Mouse (Mus musculus): Measurements from ENCODE around the gene B4galt5.

The B4galt5 gene

GRCm38 (mm10) chr2:167334312-167334711 lies 14.7 kb downstream of the B4galt5 start:
- in situ Hi-C loops (cut with MboI; ENCODE audit: low sequenced_read_pairs): no loop called here

GRCm38 (mm10) chr2:167333450-167333849 lies 15.5 kb downstream of the B4galt5 start:
- in situ Hi-C loops (cut with MboI; ENCODE audit: low sequenced_read_pairs): no loop called here

- in situ Hi-C loops (cut with MboI; ENCODE audit: low sequenced_read_pairs): no loop called here
Measured at GRCm38 (mm10) chr2:167332336-167332987, 16.5 kb downstream of the B4galt5 start.

GRCm38 (mm10) chr2:167331432-167331921 lies 17.5 kb downstream of the B4galt5 start:
- in situ Hi-C loops (cut with MboI; ENCODE audit: low sequenced_read_pairs): no loop called here

- in situ Hi-C loops (cut with MboI; ENCODE audit: low sequenced_read_pairs): no loop called here
Measured at GRCm38 (mm10) chr2:167330581-167330980, 18.4 kb downstream of the B4galt5 start.

GRCm38 (mm10) chr2:167329478-167330262 lies 19.3 kb downstream of the B4galt5 start:
- in situ Hi-C loops (cut with MboI; ENCODE audit: low sequenced_read_pairs): no loop called here

GRCm38 (mm10) chr2:167328340-167328739 lies 20.6 kb downstream of the B4galt5 start:
- in situ Hi-C loops (cut with MboI; ENCODE audit: low sequenced_read_pairs): no loop called here

- in situ Hi-C loops (cut with MboI; ENCODE audit: low sequenced_read_pairs): no loop called here
Measured at GRCm38 (mm10) chr2:167326582-167326981, 22.4 kb downstream of the B4galt5 start.

GRCm38 (mm10) chr2:167324151-167324930 lies 24.6 kb downstream of the B4galt5 start:
- in situ Hi-C loops (cut with MboI; ENCODE audit: low sequenced_read_pairs): no loop called here

- in situ Hi-C loops (cut with MboI; ENCODE audit: low sequenced_read_pairs): no loop called here
Measured at GRCm38 (mm10) chr2:167323116-167323515, 25.9 kb downstream of the B4galt5 start.

- in situ Hi-C loops (cut with MboI; ENCODE audit: low sequenced_read_pairs): no loop called here
Measured at GRCm38 (mm10) chr2:167321372-167321771, 27.6 kb downstream of the B4galt5 start.

- in situ Hi-C loops (cut with MboI; ENCODE audit: low sequenced_read_pairs): no loop called here
Measured at GRCm38 (mm10) chr2:167318981-167319380, 30.0 kb downstream of the B4galt5 start.

- in situ Hi-C loops (cut with MboI; ENCODE audit: low sequenced_read_pairs): no loop called here
Measured at GRCm38 (mm10) chr2:167316724-167317187, 32.2 kb downstream of the B4galt5 start.

GRCm38 (mm10) chr2:167314491-167314890 lies 34.5 kb downstream of the B4galt5 start:
- in situ Hi-C loops (cut with MboI; ENCODE audit: low sequenced_read_pairs): no loop called here

- in situ Hi-C loops (cut with MboI; ENCODE audit: low sequenced_read_pairs): no loop called here
Measured at GRCm38 (mm10) chr2:167313501-167314326, 35.3 kb downstream of the B4galt5 start.

GRCm38 (mm10) chr2:167310121-167310520 lies 38.9 kb downstream of the B4galt5 start:
- in situ Hi-C loops (cut with MboI; ENCODE audit: low sequenced_read_pairs): no loop called here

GRCm38 (mm10) chr2:167309286-167309685 lies 39.7 kb downstream of the B4galt5 start:
- in situ Hi-C loops (cut with MboI; ENCODE audit: low sequenced_read_pairs): no loop called here

GRCm38 (mm10) chr2:167307716-167308115 lies 41.3 kb downstream of the B4galt5 start:
- in situ Hi-C loops (cut with MboI; ENCODE audit: low sequenced_read_pairs): no loop called here

GRCm38 (mm10) chr2:167306626-167307541 lies 42.1 kb downstream of the B4galt5 start:
- in situ Hi-C loops (cut with MboI; ENCODE audit: low sequenced_read_pairs): no loop called here
